Mouse (Mus musculus): ENCODE data around the gene Itsn1.

- TF ChIP-seq CTCF (IDR thresholded peaks at IDR 0.05; ENCODE audit: borderline replicate concordance, extremely low read depth, insufficient read depth, insufficient read length) = no peak
- TF ChIP-seq POLR2A (IDR thresholded peaks at IDR 0.05; ENCODE audit: borderline replicate concordance, extremely low read depth, insufficient read depth, insufficient read length, poor library complexity, severe bottlenecking) = no peak
Observed at GRCm38 (mm10) chr16:91783191-91783590, 54.1 kb downstream of the Itsn1 start.

All from brain, embryonic 14.5 days (tissue).